Mouse (Mus musculus) forebrain, embryonic 15.5 days (tissue): Measurements from ENCODE around the gene Ypel3. TPM values are rescaled to one million over a fixed set of nuclear protein-coding genes. Genes with fewer than 3 reads are reported as not detected.

Experiments
- ATAC-seq: fragments of 200-750 bp; cut with Nextera tagmentation; replicated peaks from 2 replicates; pipeline ENCODE4 v1.8.0; 2017; ENCODE audit warnings: mild to moderate bottlenecking, moderate TSS enrichment, moderate library complexity
- H3K27ac ChIP-seq: fragments of 300-500 bp; sonication (generic); replicated peaks from 2 replicates; pipeline ENCODE4 v1.5.1; 2015; ENCODE audit warnings: mild to moderate bottlenecking, inconsistent platforms
- H3K27me3 ChIP-seq: fragments of 300-500 bp; sonication (generic); 2 replicates; pipeline ENCODE4 v1.6.1; 2015; ENCODE audit warnings: inconsistent platforms
- H3K36me3 ChIP-seq: fragments of 300-500 bp; sonication (generic); 2 replicates; pipeline ENCODE4 v1.6.1; 2015; ENCODE audit warnings: mild to moderate bottlenecking, inconsistent platforms
- H3K4me1 ChIP-seq: fragments of 300-500 bp; sonication (generic); 2 replicates; pipeline ENCODE4 v1.6.1; 2015; ENCODE audit warnings: inconsistent platforms
- H3K4me2 ChIP-seq: fragments of 300-500 bp; sonication (generic); replicated peaks from 2 replicates; pipeline ENCODE4 v1.6.1; 2015; ENCODE audit warnings: mild to moderate bottlenecking, inconsistent platforms
- H3K4me3 ChIP-seq: fragments of 300-500 bp; sonication (generic); 2 replicates; pipeline ENCODE4 v1.5.1; 2015; ENCODE audit warnings: mild to moderate bottlenecking, inconsistent platforms
- H3K9ac ChIP-seq: fragments of 300-500 bp; sonication (generic); replicated peaks from 2 replicates; pipeline ENCODE4 v1.6.1; 2015; ENCODE audit warnings: mild to moderate bottlenecking, inconsistent platforms
- H3K9me3 ChIP-seq: fragments of 300-500 bp; sonication (generic); 2 replicates; pipeline ENCODE4 v1.6.1; 2016; ENCODE audit warnings: inconsistent platforms
- WGBS: fragments of 180-500 bp; shearing (Covaris S2); methylation state at CpG from one replicate; pipeline ENCODE4 v1.1.7; 2015; ENCODE audit warnings: mixed read lengths; 5-methylcytosine and 5-hydroxymethylcytosine counted together
- polyA plus RNA-seq: library from polyadenylated mRNA; unstranded; fragments of >200 nt; fragmentation: Nextera tagmentation; extraction: Ambion mirVana; gene quantifications from 2 replicates; pipeline ENCODE4 v1.2.1, GENCODE M21; 2015

Gene Ypel3
- polyA plus RNA-seq, 1 experiment from 2014 or later = 207 TPM

- no peak overlapping the region for H3K4me3 ChIP-seq
- no peaks in the 10 kb centered on the region for H3K9me3 ChIP-seq
- H3K27ac ChIP-seq = no peak overlapping the region
- H3K9ac ChIP-seq = no peak overlapping the region
- 0% methylated on average over 9 of the region's 9 CpGs for WGBS
- H3K4me2 ChIP-seq = peak overlapping the region; percentile 14
- no peaks in the 10 kb centered on the region for H3K27me3 ChIP-seq
- H3K4me1 ChIP-seq = peaks cover 9% of the 10 kb centered on the region
- peak; percentile 59; the same call in 1 of the 2 replicates for ATAC-seq
- H3K36me3 ChIP-seq = no peaks in the 10 kb centered on the region
Measured at GRCm38 (mm10) chr7:126754866-126755265, 21.9 kb upstream of the Ypel3 start.

GRCm38 (mm10) chr7:126758539-126758938 lies 18.2 kb upstream of the Ypel3 start:
- no peak overlapping the region for H3K9ac ChIP-seq
- no peak overlapping the region for H3K4me2 ChIP-seq
- H3K9me3 ChIP-seq = no peaks in the 10 kb centered on the region
- H3K36me3 ChIP-seq = peaks cover 7% of the 10 kb centered on the region; the same call in 1 of the 2 replicates
- 62% methylated on average over 7 of the region's 7 CpGs for WGBS
- ATAC-seq = 0 out of 2 replicates have a peak, but pooled peaks have one; percentile 1
- H3K27me3 ChIP-seq = no peaks in the 10 kb centered on the region
- H3K27ac ChIP-seq = no peak overlapping the region
- H3K4me3 ChIP-seq = no peak overlapping the region
- H3K4me1 ChIP-seq = peaks cover 46% of the 10 kb centered on the region

DNA sequence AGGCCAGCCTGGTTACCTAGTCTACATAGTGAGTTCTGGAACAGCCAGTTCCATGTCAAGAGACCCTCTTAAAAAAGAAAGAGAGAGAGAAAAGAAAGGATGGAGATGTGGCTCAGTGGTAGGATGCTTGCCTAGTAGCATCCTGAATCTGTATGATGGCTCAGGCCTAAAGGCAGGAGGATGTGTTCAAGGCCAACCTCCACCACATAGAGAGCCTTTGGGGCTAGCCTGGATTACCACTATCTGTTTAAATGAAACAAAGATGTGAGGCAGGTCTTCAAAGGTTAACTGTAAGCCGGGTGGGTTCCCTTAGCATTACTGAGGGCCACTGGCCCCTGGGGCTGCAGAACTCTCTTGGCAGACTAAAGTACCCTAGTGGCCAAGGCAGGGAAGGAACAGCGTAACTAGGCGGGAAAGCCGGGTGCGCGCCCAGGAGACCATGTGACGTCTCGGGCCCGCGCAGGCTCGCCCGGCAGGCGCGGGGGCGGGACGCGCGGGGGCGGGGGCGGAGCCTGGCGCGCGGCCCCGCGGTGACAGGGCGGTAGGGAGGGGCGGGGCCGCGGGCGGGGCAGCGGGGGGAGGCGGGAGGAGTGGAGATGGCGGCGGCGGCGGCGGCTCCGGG lies 17.6 kb upstream of the Ypel3 start, which contains the start of gene Mapk3:
TSS of gene Mapk3 (plus strand) at position 552 of the 622 bp plus-strand sequence.
- Histone ChIP-seq H3K36me3 (peaks cover 13% of the 10 kb centered on the region), H3K27me3 (no peaks in the 10 kb centered on the region), H3K9ac (peak within 1 kb of the TSS; percentile 88), H3K9me3 (no peaks in the 10 kb centered on the region), H3K4me1 (peaks cover 47% of the 10 kb centered on the region), H3K4me2 (peak within 1 kb of the TSS; percentile 79), H3K4me3 (peak within 1 kb of the TSS; percentile 91), H3K27ac (peak within 1 kb of the TSS; percentile 89)
- ATAC-seq = peak; percentile 66
- WGBS = 4% methylated on average over 33 of the region's 38 CpGs

GRCm38 (mm10) chr7:126759672-126760390 lies 16.9 kb upstream of the Ypel3 start:
- under 1% methylated on average over 21 of the region's 24 CpGs for WGBS
- H3K9me3 ChIP-seq = no peaks in the 10 kb centered on the region
- H3K4me3 ChIP-seq = peak overlapping the region; percentile 91
- H3K4me1 ChIP-seq = peaks cover 42% of the 10 kb centered on the region
- H3K4me2 ChIP-seq = peak overlapping the region; percentile 79
- H3K36me3 ChIP-seq = peaks cover 20% of the 10 kb centered on the region
- H3K27ac ChIP-seq = peak overlapping the region; percentile 89
- ATAC-seq = peak; percentile 50
- H3K9ac ChIP-seq = peak overlapping the region; percentile 88
- no peaks in the 10 kb centered on the region for H3K27me3 ChIP-seq

DNA sequence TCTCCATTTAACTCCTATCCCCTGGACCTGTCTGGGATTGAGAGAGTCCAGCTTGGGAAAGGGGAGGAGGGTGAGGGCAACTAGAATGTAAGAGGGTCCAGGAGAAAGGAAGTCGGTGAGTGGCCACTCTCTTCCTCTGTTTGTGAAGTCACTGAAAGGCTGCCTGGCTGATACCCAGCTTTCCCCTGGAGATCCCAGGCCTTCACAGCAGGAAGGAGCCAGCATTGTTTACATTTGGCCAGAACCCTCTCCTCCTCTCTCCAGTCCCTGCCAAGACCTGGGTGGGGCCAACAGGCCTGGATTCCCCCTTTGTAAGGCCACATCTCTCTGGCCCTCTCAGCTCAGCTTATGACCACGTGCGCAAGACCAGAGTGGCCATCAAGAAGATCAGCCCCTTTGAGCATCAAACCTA lies 16.4 kb upstream of the Ypel3 start:
- peak overlapping the region; percentile 79 for H3K4me2 ChIP-seq
- H3K9me3 ChIP-seq = no peaks in the 10 kb centered on the region
- H3K4me3 ChIP-seq = peak overlapping the region; percentile 91
- WGBS = 21% methylated on average over 3 of the region's 3 CpGs
- H3K36me3 ChIP-seq = peaks cover 26% of the 10 kb centered on the region
- H3K27ac ChIP-seq = peak overlapping the region; percentile 89
- no peaks in the 10 kb centered on the region for H3K27me3 ChIP-seq
- peak overlapping the region; percentile 88 for H3K9ac ChIP-seq
- H3K4me1 ChIP-seq = peaks cover 39% of the 10 kb centered on the region
- peak; percentile 14; the same call in 1 of the 2 replicates for ATAC-seq

DNA sequence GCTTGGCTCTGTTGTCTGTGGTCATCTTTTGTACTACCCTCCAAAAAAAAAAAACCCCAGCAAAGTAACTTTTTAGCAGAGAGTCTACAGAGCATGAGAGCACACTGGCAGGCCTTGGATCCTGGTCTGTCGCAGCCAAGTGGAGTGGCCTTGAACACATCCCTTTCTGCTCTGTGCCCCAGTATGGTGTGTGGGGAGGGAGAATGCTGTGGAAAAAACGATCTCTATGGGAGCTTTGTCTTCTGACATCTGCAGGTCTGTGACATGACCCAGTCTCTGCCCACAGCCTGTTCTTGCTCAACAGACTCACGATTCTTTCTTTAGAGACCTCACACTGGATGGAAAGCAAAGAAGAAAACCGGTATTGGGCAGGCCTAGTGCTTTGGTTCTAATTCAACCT lies 15.8 kb upstream of the Ypel3 start:
- Histone ChIP-seq H3K9ac (peak overlapping the region; percentile 88; the same call in 1 of the 2 replicates), H3K27me3 (no peaks in the 10 kb centered on the region), H3K9me3 (no peaks in the 10 kb centered on the region), H3K4me1 (peaks cover 39% of the 10 kb centered on the region), H3K27ac (peak overlapping the region; percentile 90), H3K4me3 (peak overlapping the region; percentile 91), H3K36me3 (peaks cover 31% of the 10 kb centered on the region), H3K4me2 (peak overlapping the region; percentile 79)
- ATAC-seq = no peak
- WGBS = 74% methylated on average over 4 of the region's 4 CpGs

- Histone ChIP-seq H3K27ac (peak overlapping the region; percentile 90), H3K36me3 (peaks cover 37% of the 10 kb centered on the region), H3K9ac (no peak overlapping the region), H3K4me1 (peaks cover 39% of the 10 kb centered on the region), H3K27me3 (no peaks in the 10 kb centered on the region), H3K4me2 (peak overlapping the region; percentile 79; the same call in 1 of the 2 replicates), H3K9me3 (no peaks in the 10 kb centered on the region), H3K4me3 (no peak overlapping the region)
- no peak for ATAC-seq
- 79% methylated on average over 6 of the region's 6 CpGs for WGBS
Measured at GRCm38 (mm10) chr7:126761529-126762067, 15.2 kb upstream of the Ypel3 start.

- peak overlapping the region; percentile 90 for H3K27ac ChIP-seq
- H3K9ac ChIP-seq = peak overlapping the region; percentile 38
- H3K4me3 ChIP-seq = peak overlapping the region; percentile 29
- ATAC-seq = no peak
- H3K4me2 ChIP-seq = peak overlapping the region; percentile 43
- WGBS = 53% methylated on average over 17 of the region's 17 CpGs
- H3K27me3 ChIP-seq = no peaks in the 10 kb centered on the region
- H3K36me3 ChIP-seq = peaks cover 42% of the 10 kb centered on the region
- H3K9me3 ChIP-seq = no peaks in the 10 kb centered on the region
- peaks cover 39% of the 10 kb centered on the region for H3K4me1 ChIP-seq
Measured at GRCm38 (mm10) chr7:126762471-126763008, 14.2 kb upstream of the Ypel3 start.

GRCm38 (mm10) chr7:126765540-126765939 lies 11.2 kb upstream of the Ypel3 start:
- no peak overlapping the region for H3K4me2 ChIP-seq
- H3K27ac ChIP-seq = no peak overlapping the region
- no peak overlapping the region for H3K4me3 ChIP-seq
- no peak for ATAC-seq
- H3K36me3 ChIP-seq = peaks cover 70% of the 10 kb centered on the region
- H3K9me3 ChIP-seq = no peaks in the 10 kb centered on the region
- H3K9ac ChIP-seq = no peak overlapping the region
- H3K4me1 ChIP-seq = peaks cover 31% of the 10 kb centered on the region
- WGBS = 93% methylated on average over 9 of the region's 9 CpGs
- no peaks in the 10 kb centered on the region for H3K27me3 ChIP-seq

DNA sequence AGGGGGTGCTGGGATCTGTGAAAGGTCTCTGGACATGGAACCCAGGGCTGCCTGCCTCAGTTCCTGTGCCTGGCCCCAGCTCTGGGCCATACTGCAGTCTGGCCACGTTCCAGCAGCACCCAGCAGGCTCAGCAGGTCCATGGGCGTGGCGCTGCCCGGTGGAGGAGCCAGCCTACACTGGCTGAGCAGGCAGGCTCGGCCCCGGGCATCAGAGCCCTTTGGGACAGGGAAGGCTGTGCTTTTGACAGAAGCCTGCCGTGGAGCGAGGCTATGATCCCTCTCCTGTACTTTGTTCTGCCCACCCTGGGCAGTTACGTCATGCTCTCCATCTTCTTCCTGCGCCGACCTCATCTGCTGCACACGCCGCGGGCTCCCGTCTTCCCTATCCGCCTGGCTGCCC lies 10.6 kb upstream of the Ypel3 start, which contains the start of gene Gdpd3:
TSS of gene Gdpd3 (plus strand) at position 134 of the 400 bp plus-strand sequence.
- 94% methylated on average over 16 of the region's 16 CpGs for WGBS
- Histone ChIP-seq H3K4me2 (no peak within 1 kb of the TSS), H3K4me3 (no peak within 1 kb of the TSS), H3K27me3 (no peaks in the 10 kb centered on the region), H3K36me3 (peaks cover 76% of the 10 kb centered on the region), H3K27ac (no peak within 1 kb of the TSS), H3K9ac (no peak within 1 kb of the TSS), H3K9me3 (no peaks in the 10 kb centered on the region), H3K4me1 (peaks cover 25% of the 10 kb centered on the region)
- no peak for ATAC-seq

DNA sequence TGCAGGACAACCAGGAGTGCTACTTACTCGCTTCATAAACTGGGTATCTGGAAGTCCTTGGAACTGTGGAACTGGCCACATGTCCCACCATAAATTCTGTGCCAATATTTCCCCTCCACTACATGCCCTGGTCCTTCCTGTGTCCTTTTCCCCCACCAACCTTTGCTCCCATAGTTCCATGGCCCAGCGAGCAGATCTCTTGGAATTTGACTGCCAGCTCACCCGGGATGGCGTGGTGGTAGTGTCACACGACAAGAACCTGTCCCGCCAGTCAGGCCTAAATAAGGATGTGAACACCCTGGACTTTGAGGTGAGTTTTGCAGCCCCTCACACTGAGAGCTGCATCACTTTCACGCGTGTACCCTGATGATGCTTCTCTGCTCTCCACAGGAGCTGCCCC lies 9.8 kb upstream of the Ypel3 start:
- Histone ChIP-seq H3K36me3 (peaks cover 77% of the 10 kb centered on the region), H3K4me2 (no peak overlapping the region), H3K27me3 (no peaks in the 10 kb centered on the region), H3K9ac (no peak overlapping the region), H3K4me3 (no peak overlapping the region), H3K4me1 (peaks cover 17% of the 10 kb centered on the region), H3K27ac (no peak overlapping the region), H3K9me3 (no peaks in the 10 kb centered on the region)
- ATAC-seq = no peak
- WGBS = 92% methylated on average over 8 of the region's 8 CpGs

DNA sequence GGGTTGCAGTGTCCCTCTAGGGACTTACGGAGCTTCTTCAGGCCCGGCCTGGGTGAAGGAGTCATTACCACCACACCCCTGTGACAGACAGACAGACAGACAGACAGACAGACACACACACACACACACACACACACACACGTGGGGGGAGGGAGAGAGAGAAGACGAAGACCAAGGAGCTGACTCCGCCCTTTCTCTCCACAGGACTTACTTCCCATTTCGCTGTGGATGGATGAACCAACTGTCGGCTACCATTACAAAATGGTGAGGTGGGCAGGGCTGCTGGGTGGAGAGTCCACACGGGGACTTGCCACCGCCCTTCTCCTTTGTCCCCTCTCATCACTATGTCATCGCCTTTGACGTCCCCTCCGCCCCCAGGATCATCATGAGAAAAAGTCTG lies 6.0 kb upstream of the Ypel3 start:
- Histone ChIP-seq H3K4me2 (no peak overlapping the region), H3K9me3 (no peaks in the 10 kb centered on the region), H3K4me1 (peaks cover 3% of the 10 kb centered on the region), H3K36me3 (peaks cover 47% of the 10 kb centered on the region), H3K9ac (no peak overlapping the region), H3K27me3 (no peaks in the 10 kb centered on the region), H3K27ac (no peak overlapping the region), H3K4me3 (no peak overlapping the region)
- 90% methylated on average over 12 of the region's 12 CpGs for WGBS
- ATAC-seq = no peak
